Mouse (Mus musculus) adrenal gland, adult 8-10 months (tissue): Measurements from ENCODE around the gene Ltbp1. TPM values are rescaled to one million over a fixed set of nuclear protein-coding genes. Genes with fewer than 3 reads are reported as not detected.
A peak's percentile ranks its signal among the peaks of the same experiment; 100 is the strongest.

Experiments used
- DNase-seq: peaks from one replicate; pipeline ENCODE4 v3.0.0; 2022
- total RNA-seq, 4 experiments: library from RNA; stranded (reverse); gene quantifications; 2 replicates each; pipeline ENCODE4 v1.2.4; 2022

Gene Ltbp1
- total RNA-seq, 4 experiments from 2014 or later = 9.4 to 15.9 (median 12.6) TPM

DNA sequence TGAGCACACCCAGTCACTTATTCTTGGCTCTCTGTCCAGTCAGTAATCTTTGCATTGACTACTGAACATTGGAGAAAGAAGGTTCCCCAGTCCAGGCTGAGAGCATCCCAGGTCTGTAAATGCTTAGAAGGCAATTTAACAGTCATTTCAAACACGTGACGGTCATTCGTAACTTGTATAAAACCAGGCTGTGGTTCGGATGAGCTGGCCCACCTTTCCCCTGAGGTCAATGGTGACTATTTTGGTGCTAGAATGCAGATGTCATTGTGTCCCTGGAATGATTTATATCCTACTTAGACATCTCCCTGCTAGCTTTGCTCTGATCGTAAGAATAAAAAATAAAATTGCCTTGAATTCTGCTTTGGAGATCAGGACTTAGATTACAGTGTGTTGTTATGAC is 63.9 kb downstream of the Ltbp1 start:
- DNase-seq = no peak

DNA sequence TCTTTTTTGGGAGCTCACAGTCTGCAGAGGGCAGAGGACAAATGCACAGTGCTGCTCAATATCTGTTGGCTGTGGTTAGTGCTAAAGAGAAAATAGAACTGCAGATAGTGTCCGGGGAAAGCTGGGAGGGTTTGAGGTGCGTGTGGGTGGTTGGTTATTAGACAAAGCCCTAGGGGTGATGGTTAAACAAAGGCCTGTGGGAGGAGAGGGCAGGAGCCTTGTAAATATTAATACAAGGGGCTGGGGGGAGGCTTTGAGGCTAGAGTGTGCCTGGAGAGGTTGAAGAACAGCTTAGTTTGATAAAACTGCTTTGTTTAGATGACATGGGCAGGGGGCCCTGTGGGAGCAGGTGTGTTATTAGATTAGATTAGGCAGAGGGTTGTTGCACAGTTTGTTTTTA is 65.8 kb downstream of the Ltbp1 start:
- no peak for DNase-seq

DNA sequence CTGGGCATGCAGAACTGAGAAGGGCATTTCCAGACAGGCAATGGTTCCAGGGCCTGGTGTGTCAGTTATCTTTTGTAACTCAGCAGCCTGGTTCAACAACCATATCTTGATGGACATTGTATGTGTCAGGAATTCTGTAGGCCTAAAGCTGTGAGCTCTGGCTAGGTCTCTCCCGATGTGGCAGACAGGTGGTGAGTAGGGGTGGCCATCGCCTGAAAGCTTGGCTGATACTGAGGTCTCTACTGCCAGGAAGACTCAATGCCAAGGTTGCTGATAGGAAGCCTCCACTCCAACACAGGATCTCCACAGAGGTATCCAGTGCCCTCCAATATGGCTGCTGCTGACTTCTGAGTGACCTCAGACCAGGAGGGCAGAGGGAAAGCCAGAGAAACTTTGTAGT is 66.4 kb downstream of the Ltbp1 start:
- DNase-seq = no peak

DNA sequence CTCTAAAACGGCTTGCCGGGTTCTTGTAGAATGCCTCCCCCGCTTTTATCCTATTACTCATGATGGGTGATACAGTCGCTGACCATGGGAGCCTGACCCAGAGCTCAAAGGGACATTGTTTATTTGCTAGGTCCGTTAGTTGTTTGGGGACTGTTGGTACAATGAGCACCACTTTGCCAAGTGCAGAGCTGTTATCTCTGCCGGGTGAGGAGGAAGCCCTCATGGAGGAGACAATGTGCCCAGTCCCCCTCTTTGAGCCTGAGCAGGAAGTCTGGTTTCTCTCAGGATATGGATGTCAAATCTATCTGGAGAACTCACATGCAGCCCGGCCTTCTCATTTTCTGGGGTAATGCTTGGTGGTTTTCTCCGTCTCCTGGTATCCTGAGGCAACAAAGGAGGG is 68.5 kb downstream of the Ltbp1 start:
- peak; percentile 17 for DNase-seq

DNA sequence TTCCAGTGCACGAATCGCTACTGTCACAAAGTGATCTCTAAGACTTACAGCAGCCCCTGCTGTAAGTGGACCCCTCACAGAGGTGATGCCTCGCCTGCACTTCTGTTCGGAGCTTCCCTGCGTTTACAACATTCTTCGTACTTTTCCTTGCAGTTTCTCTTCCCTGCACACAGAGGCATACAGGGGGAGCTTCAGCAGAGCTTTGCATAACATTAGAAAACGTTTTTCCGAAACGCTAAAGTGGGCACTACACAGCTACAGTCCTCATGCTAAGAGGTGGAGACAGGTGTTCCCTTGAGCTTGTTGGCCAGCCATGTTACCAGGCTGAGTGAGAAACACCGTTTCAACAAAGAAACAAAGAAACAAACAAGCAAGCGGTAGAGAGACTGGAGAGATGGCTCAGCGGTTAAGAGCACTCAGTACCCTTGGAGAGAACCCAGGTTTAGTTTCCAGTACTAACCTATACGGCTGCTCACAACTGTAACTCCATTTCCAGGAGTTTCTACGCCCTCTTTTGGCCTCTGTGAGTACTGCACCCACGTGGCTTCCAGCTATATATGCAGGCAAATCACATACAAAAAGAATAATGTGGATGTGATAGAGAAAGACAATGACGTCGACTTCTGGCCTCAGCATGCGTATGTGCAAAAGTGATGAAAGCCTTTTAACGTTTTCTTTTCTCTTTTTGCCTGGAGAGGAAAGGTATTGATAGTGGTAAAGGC is 69.8 kb downstream of the Ltbp1 start:
- no peak for DNase-seq

DNA sequence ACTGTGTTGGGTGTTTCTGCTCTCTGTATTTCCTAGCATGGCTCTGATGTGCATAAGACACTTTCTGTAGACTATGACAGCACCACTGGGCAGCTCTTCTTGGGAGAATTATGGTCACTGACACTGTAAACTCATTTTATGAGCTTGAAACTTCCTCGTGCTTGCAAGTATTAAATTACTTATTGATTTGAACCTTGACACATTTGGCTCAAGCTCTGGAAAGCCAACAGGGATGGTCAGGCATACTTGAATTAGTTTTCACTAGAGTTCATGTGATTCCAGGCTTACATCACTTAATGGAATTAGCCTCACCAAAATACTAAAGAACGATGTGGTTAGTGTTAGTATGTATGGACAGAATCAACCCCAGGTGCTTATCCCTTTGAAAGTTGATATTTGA is 76.0 kb downstream of the Ltbp1 start:
- DNase-seq = no peak

DNA sequence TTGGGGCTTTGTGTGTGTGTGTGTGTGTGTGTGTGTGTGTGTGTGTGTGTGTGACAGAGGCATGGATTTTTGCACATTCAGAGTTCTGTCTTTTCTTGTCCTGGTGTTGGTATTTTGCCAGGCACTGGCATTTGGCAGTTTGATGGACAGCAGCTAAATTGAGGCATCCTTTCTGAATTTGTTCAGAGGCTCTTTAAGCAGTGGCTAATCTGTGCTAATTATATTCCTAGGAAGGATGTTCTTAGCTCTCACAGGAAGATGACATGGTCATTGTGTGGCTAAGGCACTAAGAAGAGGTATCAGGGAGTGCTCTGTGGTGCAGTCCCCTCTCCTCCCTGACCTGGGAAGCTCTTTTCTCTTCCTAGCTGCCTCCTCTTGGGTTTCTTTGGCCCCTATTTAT is 77.1 kb downstream of the Ltbp1 start:
- no peak for DNase-seq

DNA sequence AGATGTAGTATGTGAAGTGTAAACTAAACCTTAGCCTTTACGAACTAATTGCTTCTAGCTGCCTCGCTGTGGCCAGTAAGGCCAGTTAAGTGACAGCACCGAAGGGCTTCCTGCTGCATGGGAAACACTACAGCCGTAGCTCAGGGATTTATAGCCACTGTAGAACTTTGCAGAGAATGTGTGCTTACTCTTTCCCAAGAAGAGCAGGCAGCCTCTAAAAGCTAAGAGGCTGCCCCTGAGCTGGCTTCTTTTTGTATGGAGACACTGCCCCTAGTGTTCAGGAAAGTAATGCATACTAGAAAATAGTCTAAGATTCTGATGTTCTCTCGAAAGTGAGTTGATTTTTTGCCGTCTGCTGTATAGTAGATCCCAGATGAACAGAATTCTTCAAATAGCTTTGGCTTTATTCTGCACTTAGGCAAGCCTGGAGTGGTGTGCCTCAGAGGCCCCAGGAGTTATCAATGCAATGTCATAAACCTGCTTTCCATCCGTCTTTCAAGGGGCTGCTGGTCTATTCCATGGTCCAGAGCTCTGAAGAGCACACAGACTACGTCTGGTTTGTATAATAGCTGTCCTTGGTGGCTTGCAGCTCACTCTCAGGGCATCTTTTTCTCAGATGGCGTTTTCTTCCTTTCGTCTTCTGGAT is 82.1 kb downstream of the Ltbp1 start:
- no peak for DNase-seq

DNA sequence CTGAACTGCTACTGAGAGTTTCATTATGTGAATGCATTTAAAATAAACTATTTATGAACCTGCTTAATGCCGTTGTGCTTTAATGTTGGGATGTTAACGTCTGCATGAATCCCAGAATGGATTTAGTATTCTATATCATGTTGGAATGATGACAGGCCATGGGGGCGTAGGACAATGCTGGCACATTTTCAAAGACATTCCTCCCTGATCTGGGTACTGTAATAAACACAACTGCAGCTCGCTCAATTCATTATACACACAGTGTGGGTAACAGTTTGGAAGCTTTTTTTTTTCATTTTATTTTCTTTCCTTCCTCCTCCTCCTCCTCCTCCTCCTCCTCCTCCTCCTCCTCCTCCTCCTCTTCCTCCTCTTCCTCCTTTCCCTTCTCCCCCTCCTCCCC is 82.9 kb downstream of the Ltbp1 start:
- no peak for DNase-seq

DNA sequence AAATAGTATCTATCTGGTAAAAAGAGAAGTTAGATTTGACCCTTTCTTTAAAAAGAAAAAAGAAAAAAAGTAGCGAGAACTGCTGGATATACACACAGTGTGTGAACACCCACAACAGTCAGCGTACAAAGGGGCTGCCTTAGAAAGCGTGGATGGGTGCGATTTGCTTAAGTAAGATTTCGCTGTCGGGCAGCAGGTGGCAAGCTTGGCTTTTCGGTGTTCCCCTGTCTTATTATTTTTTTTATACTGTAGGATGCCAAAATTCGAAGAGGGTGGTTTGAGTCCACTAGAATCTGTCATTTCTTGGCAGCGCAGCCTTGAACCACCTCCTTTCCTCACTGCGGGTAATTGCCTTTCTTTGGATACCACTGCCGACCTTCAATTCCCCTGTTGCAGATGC is 83.4 kb downstream of the Ltbp1 start:
- no peak for DNase-seq

DNA sequence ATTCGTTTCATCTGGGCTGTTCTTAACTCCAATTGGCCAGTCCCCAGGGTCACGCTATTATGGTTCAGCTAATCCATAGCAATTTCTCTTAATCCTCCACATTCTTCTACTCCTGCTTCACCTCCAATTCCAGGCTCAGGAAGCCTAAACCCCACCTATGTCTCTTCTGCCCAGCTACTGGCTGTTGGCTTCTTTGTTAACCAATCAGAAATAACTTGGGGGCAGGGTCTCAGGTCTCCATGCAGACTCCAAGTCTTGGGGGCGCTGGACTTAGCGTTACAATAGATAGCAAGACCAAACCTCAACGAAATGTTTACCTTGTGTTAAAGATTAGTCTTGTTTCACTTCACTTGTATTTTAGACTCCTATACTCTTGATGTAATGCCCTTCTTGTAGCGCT is 85.2 kb downstream of the Ltbp1 start:
- no peak for DNase-seq

DNA sequence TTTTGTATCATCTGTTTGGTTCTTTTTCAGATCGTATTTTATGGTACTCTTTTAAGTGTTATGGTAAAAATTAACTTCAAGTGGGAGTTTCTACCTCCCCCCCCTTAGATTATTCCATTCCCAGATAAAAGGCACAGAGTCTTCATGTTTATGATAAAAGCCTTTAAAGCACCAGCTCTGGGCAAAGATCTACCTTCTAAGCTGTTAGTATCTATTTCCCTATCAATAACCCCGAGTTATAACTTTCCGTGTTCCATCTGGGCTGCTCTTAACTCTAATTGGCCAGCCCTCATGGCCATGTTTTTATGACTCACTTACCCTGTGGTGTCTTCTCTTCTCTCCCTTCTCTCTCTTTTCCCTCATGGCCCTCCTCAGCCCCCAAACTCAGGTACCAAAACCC is 88.2 kb downstream of the Ltbp1 start:
- DNase-seq = no peak

DNA sequence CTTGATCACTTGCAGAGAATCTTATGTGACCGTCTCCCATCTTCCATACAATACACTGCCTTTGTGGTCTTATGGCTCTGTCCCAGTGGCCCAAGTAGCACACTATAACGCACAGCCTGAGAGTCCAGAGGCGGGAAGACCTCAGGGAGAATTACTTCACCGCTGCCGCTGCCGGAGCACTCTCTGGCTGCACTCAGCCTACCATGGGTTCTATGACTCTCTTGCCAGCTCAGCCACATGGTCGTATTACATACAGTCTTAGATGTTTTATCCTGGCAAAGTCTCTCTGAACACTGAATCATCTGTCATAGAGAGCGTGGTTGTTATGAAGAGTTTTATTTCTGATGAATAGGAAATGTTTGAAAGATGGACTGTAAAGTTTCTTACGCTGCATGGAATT is 89.2 kb downstream of the Ltbp1 start:
- DNase-seq = no peak

DNA sequence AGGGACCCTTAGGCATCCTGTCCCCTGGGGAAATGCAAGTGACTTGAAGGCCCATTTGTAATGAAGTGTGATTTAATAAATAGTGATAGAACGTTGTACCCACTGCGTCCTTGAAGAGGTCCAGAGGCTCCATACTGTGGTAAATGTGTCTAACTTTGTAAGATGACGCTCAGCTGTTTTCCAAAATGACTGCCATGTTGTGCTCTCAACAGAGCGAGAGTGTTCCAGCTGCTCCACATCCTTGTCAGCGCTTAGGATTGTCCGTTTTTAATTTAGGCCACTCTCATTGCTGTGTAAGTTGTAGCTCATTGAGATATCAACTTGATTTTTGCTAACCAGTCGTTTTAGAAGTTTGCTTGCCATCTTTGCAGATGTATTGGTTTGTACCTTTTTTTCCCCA is 91.4 kb downstream of the Ltbp1 start:
- no peak for DNase-seq

DNA sequence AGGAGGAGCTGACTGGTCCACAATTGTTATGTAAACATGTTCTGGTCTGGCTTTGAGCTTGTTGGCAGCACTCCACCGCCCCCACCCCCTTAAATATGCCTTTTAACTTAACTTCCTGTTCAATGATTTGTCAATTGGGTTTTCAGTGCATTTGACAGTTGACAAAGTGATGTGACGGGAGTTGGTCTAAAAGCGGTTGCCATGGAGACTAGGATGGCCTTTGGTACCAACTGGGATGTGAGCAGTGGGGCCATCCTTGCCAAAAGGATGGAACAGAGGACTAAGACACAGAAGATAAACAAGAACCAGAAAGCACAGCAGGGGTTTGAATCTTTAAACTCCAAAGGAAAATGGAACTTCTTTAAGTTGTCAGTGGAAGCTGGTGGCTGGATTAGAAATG is 92.0 kb downstream of the Ltbp1 start:
- DNase-seq = no peak

DNA sequence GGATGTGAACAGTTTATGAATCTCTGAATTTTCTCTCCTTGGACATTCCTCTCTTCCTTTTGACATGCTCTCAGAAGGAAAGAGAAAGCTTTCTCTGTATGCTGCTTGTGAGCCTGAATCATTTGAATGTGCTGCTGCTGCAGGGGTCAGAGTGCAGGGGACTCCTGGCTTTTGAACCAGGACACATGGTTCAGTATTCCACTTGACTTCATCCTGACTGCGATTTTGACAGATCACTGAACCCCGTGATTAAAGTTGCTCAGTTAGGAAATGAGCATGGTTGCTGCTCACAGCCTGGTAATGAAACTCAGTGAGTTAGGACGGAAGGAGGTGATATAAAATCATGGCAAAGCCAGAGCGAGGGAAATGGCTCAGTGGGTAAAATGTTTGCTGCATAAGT is 95.8 kb downstream of the Ltbp1 start:
- no peak for DNase-seq

DNA sequence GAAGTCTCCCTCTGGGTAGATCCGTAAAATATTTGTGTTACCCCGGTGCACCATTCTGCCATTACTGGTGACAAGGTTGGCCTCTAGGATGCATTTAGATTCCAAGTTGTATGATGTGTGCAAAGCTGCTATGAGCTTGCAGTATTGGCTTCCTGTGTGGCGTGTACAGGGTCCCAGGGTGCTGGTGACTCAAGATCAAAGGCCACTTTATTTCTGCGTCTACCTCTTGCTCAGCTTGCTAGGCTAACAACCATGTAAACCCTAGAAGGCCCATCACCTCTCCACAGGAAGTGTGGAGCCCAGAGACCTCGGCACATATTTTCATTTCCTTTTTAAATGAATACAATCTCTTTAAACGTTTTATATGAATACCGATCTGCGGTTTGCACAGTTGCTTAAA is 96.6 kb downstream of the Ltbp1 start:
- DNase-seq = no peak

DNA sequence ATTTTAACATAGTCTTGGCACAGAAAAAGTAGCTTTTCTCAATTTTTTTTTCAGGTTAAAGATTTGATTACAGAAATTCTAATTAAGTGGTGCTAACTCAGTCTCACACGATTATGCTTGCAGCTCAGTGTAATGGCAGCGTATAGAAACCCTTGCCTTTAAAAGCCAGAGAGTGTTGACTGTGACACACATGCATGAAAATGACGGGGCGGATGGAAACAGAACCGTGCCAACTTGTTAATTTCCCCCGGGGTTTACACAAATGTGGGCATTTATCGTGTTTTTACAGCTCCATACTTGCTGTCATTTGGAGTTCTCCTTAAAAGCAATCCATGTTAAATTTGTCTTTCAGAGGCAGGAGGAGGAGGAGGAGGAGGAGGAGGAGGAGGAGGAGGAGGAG is 102.0 kb downstream of the Ltbp1 start:
- no peak for DNase-seq

DNA sequence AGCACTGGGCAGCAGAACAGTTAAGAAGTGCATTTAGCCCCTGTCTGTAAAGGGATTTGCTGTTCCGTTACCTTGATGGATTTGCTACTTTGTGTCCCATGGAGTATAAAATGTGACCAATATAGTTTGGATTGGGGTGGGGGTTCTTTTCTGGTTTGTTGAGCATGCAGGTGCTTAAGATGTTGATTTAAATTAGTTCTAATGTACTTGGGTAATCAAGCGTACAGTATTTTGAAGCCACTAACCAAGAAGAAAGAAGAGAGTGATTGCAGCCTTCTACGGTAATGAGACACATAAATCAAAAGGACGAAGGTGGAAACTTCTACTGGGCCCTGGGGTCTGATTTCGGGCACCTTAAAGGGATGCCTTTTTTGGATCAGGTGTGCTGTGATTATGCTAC is 102.5 kb downstream of the Ltbp1 start:
- no peak for DNase-seq

DNA sequence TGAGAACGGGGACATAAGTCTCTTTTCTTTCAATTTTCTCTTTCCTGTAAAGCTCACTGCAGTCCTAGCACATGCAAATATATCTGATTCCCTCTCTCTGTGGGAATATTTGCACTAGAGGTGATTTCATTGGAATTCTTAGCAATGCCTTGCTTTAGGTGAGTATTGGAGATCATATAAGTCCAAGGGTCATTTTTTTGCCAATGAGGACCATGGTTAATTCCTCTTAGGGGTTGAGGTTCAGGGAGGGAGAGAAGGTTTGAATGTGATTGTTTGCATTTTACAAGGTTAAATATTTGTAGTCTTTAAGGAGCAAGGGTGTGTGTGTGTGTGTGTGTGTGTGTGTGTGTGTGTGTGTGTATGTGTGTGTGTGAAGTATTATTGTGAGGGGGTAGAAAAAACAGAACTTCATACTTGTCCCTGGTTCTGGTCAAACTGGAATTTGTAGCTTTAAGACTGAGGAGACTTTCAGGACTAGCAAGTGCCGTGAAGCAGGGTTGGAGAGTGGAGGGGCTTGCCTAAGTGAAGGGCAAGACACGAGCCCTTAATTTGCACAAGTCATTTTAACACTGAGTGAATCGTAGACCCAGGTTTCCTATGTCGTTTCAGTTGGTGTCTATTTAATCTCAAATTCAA is 103.8 kb downstream of the Ltbp1 start:
- DNase-seq = no peak

DNA sequence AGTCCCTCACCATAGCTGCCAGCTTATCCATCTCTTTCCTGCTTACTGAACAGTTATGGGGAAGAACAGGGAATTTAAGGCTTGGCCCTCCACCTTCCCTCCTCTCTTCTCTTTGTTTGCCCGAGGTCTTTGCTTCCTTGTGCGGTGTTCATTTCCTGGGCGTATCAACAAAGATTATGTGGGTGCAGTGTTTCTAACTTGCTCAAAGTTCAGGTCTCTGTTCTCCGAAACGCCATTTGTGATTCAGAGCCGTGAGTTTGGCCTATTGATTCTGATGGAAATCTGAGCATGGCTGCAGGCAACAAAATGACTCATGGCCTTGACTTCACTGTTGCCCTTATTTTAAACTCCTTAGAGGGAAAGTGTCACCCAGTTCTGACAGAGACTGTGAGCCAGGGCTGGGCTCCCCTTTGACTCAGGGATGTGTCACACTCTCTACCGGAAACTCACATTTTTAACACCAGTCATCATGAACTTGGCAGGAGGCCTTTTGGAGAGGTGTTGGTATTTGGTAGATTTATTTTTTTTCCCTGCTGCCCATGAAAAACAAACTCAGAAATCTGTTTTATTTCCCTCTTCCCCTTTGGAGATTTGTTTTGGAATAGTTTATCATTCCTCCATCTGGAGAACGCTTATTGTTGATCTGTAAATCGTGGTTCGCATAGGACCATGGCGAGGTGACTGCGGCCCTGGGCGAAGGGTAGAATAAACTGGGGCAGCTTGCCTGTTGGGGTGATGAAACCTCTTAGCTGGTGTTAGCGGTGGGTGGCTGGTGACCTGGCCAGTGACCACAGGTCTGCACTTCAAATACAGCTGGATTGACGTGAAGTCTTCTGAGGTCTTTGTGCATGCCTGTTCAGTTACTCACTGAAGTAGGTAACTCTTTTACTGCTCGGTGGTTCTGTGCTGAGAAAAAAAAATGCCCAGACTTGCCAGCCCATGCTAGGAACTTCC is 105.2 kb downstream of the Ltbp1 start:
- peak; percentile 42 for DNase-seq

DNA sequence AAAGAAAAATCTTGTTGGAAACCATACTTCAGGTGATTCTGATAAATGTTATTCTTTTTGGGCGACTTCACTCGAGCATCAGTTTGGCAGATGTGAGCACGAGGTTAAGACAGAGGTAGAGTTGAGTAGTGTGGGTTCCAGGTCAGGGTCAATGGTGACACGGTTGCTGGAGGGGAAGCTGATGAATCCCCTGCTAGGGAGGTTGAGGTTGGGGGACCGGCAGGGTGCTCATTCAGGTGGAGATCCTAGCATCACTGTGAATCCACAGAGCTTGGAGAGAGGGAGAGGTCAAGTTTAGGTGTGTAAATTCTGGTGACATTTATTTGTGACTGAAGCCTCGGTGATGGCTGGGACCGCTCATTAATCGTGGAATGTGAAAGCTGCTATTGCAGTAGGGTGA is 110.2 kb downstream of the Ltbp1 start:
- DNase-seq = no peak

DNA sequence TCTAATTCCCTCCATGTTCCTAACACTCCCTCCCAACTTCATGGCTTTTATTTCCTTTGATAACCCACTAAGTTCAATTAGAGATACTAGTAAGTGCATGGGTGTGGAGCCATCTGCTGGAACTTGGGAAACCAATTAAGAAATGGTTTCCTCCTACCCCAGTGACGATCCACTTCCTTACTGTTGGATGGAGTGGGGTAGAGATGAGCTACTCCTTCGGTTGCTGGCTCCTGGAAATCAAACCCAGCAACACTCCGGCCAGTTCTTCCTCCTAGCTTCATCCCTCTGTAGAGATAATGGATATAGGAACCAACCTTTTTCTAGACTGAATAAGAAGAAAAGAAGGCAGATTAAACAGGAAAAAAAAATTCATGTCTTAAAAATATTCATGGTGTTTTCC is 113.5 kb downstream of the Ltbp1 start:
- DNase-seq = no peak
